Mouse (Mus musculus) myocyte (in vitro differentiated cells): Measurements from ENCODE around the gene Rbms3.

Experiments
- CEBPB ChIP-seq: IDR thresholded peaks from 2 replicates; pipeline ENCODE4 v1.6.1; 2011; ENCODE audit warnings: mild to moderate bottlenecking, moderate library complexity; ENCODE audit not compliant: poor library complexity, insufficient read depth, severe bottlenecking
- E2F4 ChIP-seq: IDR thresholded peaks from one replicate; pipeline ENCODE4 v1.6.1; 2011; ENCODE audit warnings: mild to moderate bottlenecking, control low read depth, moderate library complexity; ENCODE audit not compliant: insufficient read depth
- POLR2A ChIP-seq: IDR thresholded peaks from one replicate; pipeline ENCODE4 v1.6.1; 2011; ENCODE audit warnings: low read depth, mild to moderate bottlenecking, control low read depth, moderate library complexity; ENCODE audit not compliant: insufficient read length
- TCF12 ChIP-seq: IDR thresholded peaks from one replicate; pipeline ENCODE4 v1.6.1; 2011; ENCODE audit warnings: mild to moderate bottlenecking, control low read depth; ENCODE audit not compliant: poor library complexity, insufficient read depth, severe bottlenecking
- USF1 ChIP-seq: IDR thresholded peaks from one replicate; pipeline ENCODE4 v1.6.1; 2011; ENCODE audit warnings: low read depth, mild to moderate bottlenecking, control low read depth, moderate library complexity

DNA sequence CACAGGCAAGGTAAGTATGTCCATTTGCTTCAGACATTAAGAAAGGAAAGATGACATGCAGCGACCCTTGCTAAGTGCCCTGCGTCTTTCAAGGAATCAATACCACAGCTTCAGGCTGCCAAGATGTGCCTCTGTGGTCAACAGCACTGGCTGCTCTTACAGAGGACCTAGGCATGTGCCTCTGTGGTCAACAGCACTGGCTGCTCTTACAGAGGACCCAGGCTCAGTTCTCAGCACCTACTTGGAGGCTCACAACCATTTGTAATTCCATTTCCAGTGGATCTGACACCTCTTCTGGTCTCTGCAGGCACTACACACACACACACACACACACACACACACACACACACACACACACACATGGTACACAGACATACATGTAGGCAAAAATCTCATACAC, 545.2 kb downstream of the Rbms3 start:
- TF ChIP-seq CEBPB (no peak), POLR2A (no peak), E2F4 (no peak), TCF12 (no peak), USF1 (no peak)
